Mouse (Mus musculus) spleen, postnatal 4 days (tissue): ENCODE results near the gene Ube2z.

Experiments
- DNase-seq, 2 experiments: peaks; one replicate each; pipeline ENCODE4 v3.0.0; 2022; ENCODE audit warnings: low spot score in 2 of 2

The Ube2z gene

DNA sequence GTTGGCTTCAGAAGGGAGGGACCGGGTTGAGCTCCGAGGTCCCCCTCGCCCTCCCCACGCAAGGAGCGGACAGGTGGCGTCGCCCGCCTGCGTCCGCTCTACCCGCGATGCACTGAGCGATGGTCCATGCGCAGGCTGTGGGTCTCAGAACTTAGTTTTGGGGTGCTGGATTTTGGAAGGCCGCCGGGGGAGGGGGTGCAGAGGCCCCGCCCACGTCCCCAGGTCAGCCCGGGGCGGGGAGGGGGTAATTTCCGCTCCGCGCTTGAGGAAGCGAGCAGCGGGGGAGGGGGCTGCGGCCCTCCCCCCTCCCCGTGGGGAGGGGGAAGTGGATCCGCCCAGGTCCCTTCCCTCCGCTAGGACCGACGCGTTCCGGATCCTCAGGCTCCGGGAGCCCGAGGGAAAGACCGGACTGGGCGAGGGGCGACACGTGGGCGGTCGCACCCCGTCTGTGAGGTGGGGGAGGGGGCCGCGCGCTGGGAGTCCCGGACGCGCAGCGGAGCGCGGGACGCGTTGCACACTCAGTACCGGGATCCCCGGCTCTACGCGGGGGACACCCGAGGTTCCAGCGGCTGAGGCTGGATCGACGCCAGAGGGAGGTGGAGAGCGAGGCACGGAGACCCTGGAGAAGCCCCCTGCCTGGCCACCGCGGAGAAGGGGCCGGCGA lies 58.2 kb downstream of the Ube2z start:
- DNase-seq = peak in 1 of 2 experiments; percentile 65

DNA sequence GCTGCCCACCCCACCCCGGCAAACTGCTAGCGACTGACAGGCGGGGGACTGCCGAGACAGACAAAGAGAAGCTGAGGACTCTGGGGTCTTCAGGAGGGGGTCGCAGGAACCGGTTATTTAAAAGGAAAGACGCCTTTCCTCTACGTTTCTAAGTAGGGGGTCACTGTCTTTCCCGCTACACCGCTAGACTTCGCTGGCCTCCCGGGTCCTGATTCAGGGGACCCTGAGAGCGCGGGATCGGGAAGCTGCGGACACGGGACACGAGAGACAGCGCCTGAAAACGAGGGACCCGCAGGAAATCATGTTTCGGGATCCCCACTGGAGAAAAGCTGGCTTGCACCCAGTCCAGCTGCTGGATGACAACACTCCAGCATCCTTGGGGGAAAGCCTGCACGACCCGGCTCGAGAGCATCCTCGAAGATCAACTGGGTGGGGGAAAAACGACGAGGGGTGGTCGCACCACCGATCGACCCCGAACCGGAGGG lies 58.8 kb downstream of the Ube2z start:
- peak in 1 of 2 experiments; percentile 61 for DNase-seq

DNA sequence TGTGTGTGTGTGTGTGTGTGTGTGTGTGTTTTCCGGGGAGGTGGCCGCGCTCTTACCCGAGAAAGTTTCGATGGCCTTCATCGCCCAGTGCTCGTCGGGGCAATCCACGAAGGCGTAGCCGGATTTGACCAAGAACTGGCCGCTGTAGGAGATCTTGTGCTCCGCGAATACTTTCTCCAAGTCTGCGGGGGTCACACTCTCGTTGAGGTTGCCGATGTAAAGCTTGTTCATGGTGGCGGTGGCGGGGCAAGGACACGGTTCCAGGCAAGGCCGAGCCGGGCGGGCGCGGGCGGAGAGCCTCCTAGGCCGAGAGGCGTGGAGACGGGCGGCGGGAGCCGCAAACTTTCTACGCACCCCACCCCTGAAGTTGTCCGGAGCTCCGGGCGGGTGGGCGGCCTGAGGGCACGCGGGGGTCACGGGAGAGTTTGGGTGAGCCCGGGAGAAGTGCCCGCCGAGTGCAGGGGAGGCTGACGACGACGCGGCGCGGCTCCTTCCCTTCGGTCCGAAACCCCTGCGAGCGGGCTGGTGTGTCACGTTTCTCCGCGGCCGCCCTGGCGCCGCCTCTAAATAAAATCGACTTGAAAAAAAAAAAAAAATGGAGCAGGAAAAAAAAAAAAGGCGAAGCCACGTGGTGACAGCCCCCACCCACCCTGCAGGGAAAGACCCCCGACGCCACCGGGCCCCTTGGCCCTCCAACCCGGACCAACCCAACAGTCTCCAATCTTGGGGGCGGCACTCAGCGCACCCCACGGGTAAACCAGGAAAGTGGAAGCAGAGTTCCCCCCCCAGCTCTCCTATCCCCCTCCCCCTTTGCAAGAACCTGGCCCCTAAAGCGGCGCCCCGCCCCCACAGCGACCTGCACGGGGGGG lies 59.6 kb downstream of the Ube2z start, which contains the start of gene Igf2bp1:
Gene Igf2bp1, minus strand, starts transcription at position 538 of the 869 bp plus-strand sequence.
- peak in 1 of 2 experiments; percentile 70 for DNase-seq

DNA sequence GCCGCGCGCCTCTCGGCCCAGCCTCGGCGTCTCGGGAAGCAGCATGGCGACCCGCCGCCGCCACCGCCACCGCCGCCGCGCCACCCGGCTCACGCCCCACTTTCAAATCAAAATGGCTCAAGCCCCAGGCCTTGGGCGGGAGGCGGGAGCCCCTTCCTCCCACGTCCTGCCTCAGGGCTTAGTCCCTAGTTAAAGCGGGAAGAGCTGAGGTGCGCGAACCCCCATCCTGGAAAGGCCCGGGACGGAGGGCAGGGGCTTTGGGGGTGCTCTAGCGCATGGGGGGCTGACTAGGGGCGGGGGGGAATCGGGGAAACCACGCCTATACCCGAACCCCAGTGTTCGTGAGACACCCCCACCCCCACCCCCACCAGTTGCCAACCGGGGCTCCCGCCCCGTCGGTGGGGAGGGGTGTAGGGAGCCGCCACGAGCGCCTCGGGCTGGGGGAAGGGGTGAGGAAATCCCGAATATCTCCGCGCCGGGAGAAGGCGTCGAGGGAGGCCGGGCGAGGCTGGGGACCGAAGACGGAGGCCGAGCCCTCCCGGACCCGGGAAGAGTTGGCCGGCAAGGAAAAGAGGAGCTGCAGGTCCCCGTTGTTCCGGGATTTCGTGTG lies 60.3 kb downstream of the Ube2z start:
- peak in 1 of 2 experiments; percentile 62 for DNase-seq

DNA sequence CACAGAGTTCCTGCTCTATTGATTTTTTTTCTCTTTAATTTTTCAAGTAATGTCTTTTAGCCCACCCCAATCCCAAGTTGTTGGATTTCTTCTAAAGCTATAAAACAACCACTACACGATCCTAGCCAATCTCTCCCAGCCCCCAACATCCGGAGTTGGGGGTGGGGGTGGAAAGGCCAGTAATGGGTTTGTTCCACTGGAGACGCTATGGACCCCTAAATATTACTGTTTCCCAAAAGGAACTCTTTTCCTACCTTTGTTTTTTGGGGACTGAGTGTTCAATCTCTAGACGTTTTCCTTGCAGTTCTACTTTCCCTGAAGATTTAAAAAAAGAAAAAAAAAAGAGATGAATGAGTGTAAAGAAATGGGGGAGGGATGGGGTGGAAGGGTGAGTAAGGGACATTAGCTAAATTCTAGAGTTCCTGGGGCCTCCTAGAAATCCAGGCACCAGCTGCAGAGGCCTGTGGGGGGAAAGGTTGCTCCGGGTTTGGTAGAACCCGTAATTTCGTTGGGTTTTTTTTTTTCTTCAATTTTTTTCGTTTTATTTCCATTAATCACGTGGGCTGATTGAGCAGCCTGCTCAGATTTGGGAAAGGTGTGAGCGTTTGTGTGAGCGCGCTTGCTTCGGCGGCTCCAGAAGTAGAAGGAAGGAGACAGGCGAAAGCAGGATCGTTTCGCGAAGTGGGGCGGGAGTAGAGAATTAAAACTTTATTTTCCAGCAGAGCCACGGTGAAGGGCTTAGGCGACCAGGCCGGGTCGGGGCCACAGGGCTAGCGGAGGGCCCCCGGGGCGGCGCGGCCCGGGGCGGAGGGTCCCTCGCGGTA lies 61.0 kb downstream of the Ube2z start:
- DNase-seq = no peak

DNA sequence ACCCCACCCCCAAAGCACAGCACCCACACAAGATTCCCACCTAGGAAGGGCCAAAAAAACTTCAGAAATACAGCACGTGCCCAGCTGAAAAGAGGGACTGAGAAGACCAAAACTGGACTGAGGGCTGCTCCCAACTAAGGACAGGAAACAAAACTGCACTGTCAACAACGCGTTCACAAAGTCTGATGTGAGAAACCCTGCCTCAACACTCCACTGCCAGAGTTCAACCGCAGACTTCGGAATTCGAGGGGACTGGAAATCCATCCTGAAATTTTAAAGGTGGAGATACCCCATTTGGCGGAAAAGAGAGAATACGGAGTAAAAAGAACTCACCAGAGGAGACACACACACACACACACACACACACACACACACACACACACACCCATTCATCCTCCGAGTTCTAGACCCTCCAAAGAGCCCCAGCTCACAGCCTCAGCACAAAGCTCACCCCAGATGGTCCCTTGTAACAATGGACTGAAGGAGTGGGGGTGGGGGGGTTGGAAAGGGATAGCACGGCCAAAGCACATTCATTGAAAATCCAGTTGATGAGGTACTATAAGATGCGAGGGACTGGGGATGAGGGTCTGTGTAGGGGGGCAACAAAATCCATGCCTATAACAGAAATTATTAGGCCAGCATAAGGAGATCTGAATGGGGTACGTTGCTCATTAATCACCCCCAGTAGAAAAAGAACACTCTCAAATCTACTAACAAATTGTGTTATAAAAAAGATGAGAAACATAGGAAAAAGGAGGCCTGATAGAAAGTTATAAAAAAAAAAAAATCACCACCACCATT lies 61.9 kb downstream of the Ube2z start:
- DNase-seq = no peak
